Mouse (Mus musculus) limb, embryonic 15.5 days (tissue): ENCODE measurements around the gene Lao1. TPM values are rescaled to one million over a fixed set of nuclear protein-coding genes. Genes with fewer than 3 reads are reported as not detected.
A peak's percentile ranks its signal among the peaks of the same experiment; 100 is the strongest.

Experiments
- ATAC-seq: fragments of 200-750 bp; cut with Nextera tagmentation; 2 replicates; pipeline ENCODE4 v1.8.0; 2017; ENCODE audit warnings: low read depth, moderate TSS enrichment; ENCODE audit not compliant: insufficient number of reproducible peaks, low FRiP score, low TSS enrichment
- H3K27ac ChIP-seq: fragments of 300-500 bp; sonication (generic); 2 replicates; pipeline ENCODE4 v1.5.1; 2015; ENCODE audit warnings: moderate library complexity, mild to moderate bottlenecking, inconsistent platforms
- H3K27me3 ChIP-seq: fragments of 300-500 bp; sonication (generic); 2 replicates; pipeline ENCODE4 v1.6.1; 2015; ENCODE audit warnings: inconsistent platforms
- H3K36me3 ChIP-seq: fragments of 300-500 bp; sonication (generic); 2 replicates; pipeline ENCODE4 v1.6.1; 2015; ENCODE audit warnings: inconsistent platforms
- H3K4me1 ChIP-seq: fragments of 300-500 bp; sonication (generic); 2 replicates; pipeline ENCODE4 v1.6.1; 2015; ENCODE audit warnings: inconsistent platforms
- H3K4me2 ChIP-seq: fragments of 300-500 bp; sonication (generic); 2 replicates; pipeline ENCODE4 v1.6.1; 2015; ENCODE audit warnings: mild to moderate bottlenecking, inconsistent platforms
- H3K4me3 ChIP-seq: fragments of 300-500 bp; sonication (generic); 2 replicates; pipeline ENCODE4 v1.5.1; 2015; ENCODE audit warnings: mild to moderate bottlenecking, inconsistent platforms
- H3K9ac ChIP-seq: fragments of 300-500 bp; sonication (generic); 2 replicates; pipeline ENCODE4 v1.6.1; 2015; ENCODE audit warnings: inconsistent platforms
- H3K9me3 ChIP-seq: fragments of 300-500 bp; sonication (generic); 2 replicates; pipeline ENCODE4 v1.6.1; 2016; ENCODE audit warnings: inconsistent platforms
- WGBS: fragments of 180-500 bp; shearing (Covaris S2); methylation state at CpG from one replicate; pipeline ENCODE4 v1.1.7; 2015; 5-methylcytosine and 5-hydroxymethylcytosine counted together
- polyA plus RNA-seq: library from polyadenylated mRNA; unstranded; fragments of >200 nt; fragmentation: Nextera tagmentation; extraction: Ambion mirVana; gene quantifications from 2 replicates; pipeline ENCODE4 v1.2.1, GENCODE M21; 2015

Gene Lao1
- polyA plus RNA-seq, 1 experiment from 2014 or later: not detected

DNA sequence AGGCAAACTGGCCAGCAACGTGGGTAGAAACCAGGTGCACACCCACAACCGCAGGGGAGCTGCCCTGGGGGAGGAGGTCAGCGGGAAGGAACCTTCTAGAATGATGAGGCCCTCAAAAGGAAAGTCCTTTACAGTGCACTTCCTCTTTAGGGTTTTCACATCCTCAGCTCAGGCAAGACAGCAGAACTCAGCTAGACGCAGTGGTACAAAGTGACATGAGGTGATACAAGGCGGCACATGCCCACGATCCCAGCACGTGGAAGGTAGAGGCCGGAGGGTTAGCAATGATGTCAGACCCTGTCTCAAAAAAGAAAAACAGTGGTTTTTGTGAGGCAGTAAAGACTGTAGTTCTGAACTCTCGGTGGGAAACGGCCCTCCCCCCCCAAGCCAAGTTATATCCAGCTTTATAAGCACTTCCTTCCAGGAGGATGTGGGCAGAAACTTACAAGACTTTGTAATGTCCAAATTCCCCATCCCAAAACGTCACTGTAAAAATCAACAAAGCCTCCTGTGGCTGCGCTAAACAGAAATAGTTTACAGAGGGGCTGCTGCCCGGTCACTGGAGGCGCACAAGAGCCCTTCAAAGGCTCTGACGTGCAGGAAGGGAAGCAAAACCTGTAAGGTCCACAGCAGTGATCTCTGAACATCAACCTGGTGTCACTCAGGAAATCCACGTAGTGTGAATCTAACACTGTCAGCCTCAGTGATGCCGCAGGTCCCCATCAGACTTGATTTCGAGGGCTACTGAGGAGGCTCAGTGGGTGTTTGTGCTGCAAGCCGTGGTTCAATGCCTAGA is 38.5 kb downstream of the Lao1 start:
- no peak for ATAC-seq
- 51% methylated on average over 19 of the region's 19 CpGs for WGBS

GRCm38 (mm10) chr4:119001696-119002095 is 40.3 kb downstream of the Lao1 start:
- no peak for ATAC-seq
- no peaks in the 10 kb centered on the region for H3K9me3 ChIP-seq
- H3K9ac ChIP-seq: no peak overlapping the region
- H3K4me3 ChIP-seq: no peak overlapping the region
- peaks cover 6% of the 10 kb centered on the region; the same call in 1 of the 2 replicates for H3K4me1 ChIP-seq
- no peak overlapping the region for H3K4me2 ChIP-seq
- WGBS: 50% methylated on average over 10 of the region's 10 CpGs
- no peaks in the 10 kb centered on the region for H3K36me3 ChIP-seq
- no peaks in the 10 kb centered on the region for H3K27me3 ChIP-seq
- H3K27ac ChIP-seq: no peak overlapping the region

More for the DNA sequence above, 38.5 kb downstream of the Lao1 start:
- Histone ChIP-seq H3K36me3 (no peaks in the 10 kb centered on the region), H3K27me3 (no peaks in the 10 kb centered on the region), H3K9ac (no peak overlapping the region), H3K4me3 (no peak overlapping the region), H3K4me2 (no peak overlapping the region), H3K9me3 (no peaks in the 10 kb centered on the region), H3K4me1 (peaks cover 5% of the 10 kb centered on the region; the same call in 1 of the 2 replicates), H3K27ac (no peak overlapping the region)

DNA sequence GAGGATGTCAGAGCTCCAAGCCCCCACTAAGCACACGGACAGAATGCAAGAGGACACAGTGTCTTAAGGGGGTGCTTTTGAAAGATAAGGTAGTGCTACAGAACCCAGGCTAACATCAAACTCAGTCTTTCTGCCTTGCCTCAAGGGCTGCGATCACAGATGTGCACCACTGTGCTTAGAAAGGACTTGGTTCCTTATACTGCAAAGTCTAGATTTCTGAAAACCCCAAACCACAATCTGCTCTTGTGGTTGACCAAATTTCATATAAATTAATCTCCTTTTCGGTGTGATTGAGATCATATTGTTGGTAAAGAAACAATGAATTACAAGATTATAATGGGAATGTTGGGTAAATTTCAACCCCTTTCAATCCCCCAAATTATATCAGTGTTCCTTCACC is 41.1 kb downstream of the Lao1 start:
- Histone ChIP-seq H3K27ac (no peak overlapping the region), H3K27me3 (no peaks in the 10 kb centered on the region), H3K4me1 (peaks cover 6% of the 10 kb centered on the region; the same call in 1 of the 2 replicates), H3K4me2 (no peak overlapping the region), H3K9me3 (no peaks in the 10 kb centered on the region), H3K4me3 (no peak overlapping the region), H3K9ac (no peak overlapping the region), H3K36me3 (no peaks in the 10 kb centered on the region)
- 68% methylated on average over 3 of the region's 3 CpGs for WGBS
- no peak for ATAC-seq

- 65% methylated on average over 3 of the region's 3 CpGs for WGBS
- no peak overlapping the region for H3K4me3 ChIP-seq
- H3K27me3 ChIP-seq: no peaks in the 10 kb centered on the region
- ATAC-seq: no peak
- no peaks in the 10 kb centered on the region for H3K36me3 ChIP-seq
- H3K4me1 ChIP-seq: peaks cover 14% of the 10 kb centered on the region
- no peaks in the 10 kb centered on the region for H3K9me3 ChIP-seq
- no peak overlapping the region for H3K9ac ChIP-seq
- H3K27ac ChIP-seq: no peak overlapping the region
- H3K4me2 ChIP-seq: no peak overlapping the region
These were observed 42.8 kb downstream of the Lao1 start for GRCm38 (mm10) chr4:119004178-119004577.

DNA sequence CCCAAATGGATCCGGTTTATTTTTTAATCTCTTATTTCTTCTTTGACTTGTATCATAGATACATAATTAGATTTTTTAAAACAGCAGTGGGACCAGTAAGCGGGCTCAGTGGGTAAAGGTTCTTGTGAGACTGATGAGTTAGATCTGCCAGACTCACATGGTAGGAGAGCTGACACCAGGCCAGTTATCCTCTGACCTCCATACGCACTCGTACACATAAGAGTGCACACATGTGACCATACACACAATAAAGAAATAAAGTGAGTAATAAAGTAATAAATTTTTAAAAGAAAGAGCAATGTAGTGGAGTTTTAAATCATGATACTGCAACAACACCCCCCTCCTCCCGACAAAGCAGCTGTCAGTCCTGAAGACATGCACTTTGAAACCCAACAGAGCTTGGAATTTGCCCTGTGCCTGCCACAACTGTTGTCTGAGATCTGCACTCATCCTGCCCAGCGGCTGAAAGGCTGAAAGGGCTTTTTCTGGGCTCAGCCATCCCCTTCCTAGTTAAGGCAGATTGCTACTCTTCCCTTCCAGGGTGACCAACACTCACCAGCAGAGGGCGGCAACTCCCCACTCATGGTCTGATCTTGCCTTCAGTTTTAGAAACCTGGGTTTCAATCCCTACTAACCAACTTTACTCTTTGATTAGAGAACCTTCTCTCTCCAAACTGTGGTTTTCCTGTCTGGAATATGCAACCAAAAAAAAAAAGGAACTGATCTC is 43.4 kb downstream of the Lao1 start:
- Histone ChIP-seq H3K27ac (no peak overlapping the region), H3K4me3 (no peak overlapping the region), H3K9me3 (no peaks in the 10 kb centered on the region), H3K4me1 (peaks cover 11% of the 10 kb centered on the region), H3K9ac (no peak overlapping the region), H3K36me3 (no peaks in the 10 kb centered on the region), H3K27me3 (no peaks in the 10 kb centered on the region), H3K4me2 (no peak overlapping the region)
- WGBS: 41% methylated on average over 7 of the region's 7 CpGs
- ATAC-seq: no peak

DNA sequence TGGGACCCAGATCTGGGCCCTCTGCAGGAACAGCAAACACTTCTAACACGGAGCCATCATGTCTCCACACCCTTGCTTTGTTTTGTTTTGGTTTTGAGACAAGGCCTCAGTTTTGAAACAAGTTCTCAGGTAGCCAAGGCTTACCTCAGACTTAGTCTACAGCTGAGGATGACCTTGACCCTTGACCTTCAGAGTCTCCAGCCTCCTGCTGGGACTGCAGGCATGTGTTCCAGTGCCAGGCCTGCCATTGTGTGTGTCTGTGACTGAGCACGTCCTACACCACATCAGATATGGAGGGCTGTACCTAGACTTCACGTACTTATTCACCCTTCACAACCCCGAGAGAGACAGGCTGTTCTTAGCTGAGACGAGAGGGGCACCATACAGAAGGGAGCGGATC is 46.2 kb downstream of the Lao1 start:
- no peaks in the 10 kb centered on the region for H3K27me3 ChIP-seq
- H3K9me3 ChIP-seq: no peaks in the 10 kb centered on the region
- H3K27ac ChIP-seq: no peak overlapping the region
- no peaks in the 10 kb centered on the region for H3K36me3 ChIP-seq
- H3K4me2 ChIP-seq: no peak overlapping the region
- no peak overlapping the region for H3K9ac ChIP-seq
- H3K4me1 ChIP-seq: peaks cover 27% of the 10 kb centered on the region
- no peak for ATAC-seq
- WGBS: 84% methylated on average over 6 of the region's 6 CpGs
- no peak overlapping the region for H3K4me3 ChIP-seq

DNA sequence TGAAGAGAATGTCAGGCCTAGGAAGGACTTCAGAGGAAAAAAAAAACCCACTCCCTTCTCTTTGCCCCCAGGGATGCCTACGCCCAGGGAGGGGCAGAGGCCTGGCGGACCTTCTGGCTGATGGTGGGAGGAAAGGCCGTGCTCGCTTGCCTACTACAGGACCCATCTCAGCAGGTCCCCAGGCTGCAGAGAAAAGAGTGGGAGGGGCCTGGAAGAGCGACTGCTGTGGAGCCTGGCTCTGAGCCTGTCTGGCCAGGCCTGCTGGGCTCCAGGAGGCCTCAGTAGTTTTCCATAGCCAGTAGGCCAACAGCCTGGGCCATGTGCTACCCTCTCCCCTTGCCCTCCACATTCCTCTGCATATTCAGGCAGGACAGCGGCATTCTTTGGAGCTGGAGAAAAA is 47.1 kb downstream of the Lao1 start:
- Histone ChIP-seq H3K36me3 (no peaks in the 10 kb centered on the region), H3K9me3 (no peaks in the 10 kb centered on the region), H3K27ac (no peak overlapping the region), H3K4me1 (peaks cover 27% of the 10 kb centered on the region), H3K9ac (no peak overlapping the region), H3K27me3 (no peaks in the 10 kb centered on the region), H3K4me3 (no peak overlapping the region), H3K4me2 (no peak overlapping the region)
- ATAC-seq: no peak
- 30% methylated on average over 6 of the region's 6 CpGs for WGBS

DNA sequence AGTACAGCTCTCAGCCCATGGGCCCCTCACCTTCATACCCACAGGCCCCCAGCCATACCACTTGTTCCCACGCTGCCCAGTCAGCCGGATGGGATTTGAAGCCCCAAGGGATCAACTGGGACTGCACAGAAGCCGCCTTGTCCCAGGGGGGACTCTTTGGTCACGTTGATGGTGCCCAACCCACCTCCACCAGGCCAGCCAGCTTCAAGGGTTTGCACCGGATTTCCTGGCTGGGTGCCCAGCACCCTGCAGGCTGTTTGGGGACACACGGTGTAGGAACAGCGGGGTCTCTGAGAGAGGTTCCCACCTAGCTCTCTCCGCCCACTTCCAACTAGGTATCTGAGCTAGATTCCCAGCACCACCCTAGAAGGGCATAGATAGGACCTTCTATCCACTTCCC is 48.4 kb downstream of the Lao1 start:
- H3K27ac ChIP-seq: no peak overlapping the region
- no peak overlapping the region for H3K4me3 ChIP-seq
- H3K36me3 ChIP-seq: no peaks in the 10 kb centered on the region
- no peak for ATAC-seq
- H3K4me2 ChIP-seq: no peak overlapping the region
- no peak overlapping the region for H3K9ac ChIP-seq
- H3K4me1 ChIP-seq: peaks cover 26% of the 10 kb centered on the region
- WGBS: 68% methylated on average over 8 of the region's 8 CpGs
- no peaks in the 10 kb centered on the region for H3K9me3 ChIP-seq
- H3K27me3 ChIP-seq: no peaks in the 10 kb centered on the region

- H3K9ac ChIP-seq: no peak overlapping the region
- no peak for ATAC-seq
- 56% methylated on average over 10 of the region's 10 CpGs for WGBS
These were observed 49.8 kb downstream of the Lao1 start for GRCm38 (mm10) chr4:119011050-119011680.

GRCm38 (mm10) chr4:119013031-119013430 is 51.7 kb downstream of the Lao1 start:
- ATAC-seq: no peak
- WGBS: 86% methylated on average over 5 of the region's 5 CpGs
- H3K27ac ChIP-seq: no peak overlapping the region
- H3K27me3 ChIP-seq: no peaks in the 10 kb centered on the region
- H3K9me3 ChIP-seq: no peaks in the 10 kb centered on the region
- H3K4me2 ChIP-seq: no peak overlapping the region
- H3K4me3 ChIP-seq: no peak overlapping the region
- H3K9ac ChIP-seq: no peak overlapping the region
- peaks cover 25% of the 10 kb centered on the region for H3K4me1 ChIP-seq
- no peaks in the 10 kb centered on the region for H3K36me3 ChIP-seq

More at GRCm38 (mm10) chr4:119011050-119011680, 49.8 kb downstream of the Lao1 start:
- Histone ChIP-seq H3K4me3 (no peak overlapping the region), H3K4me1 (peaks cover 25% of the 10 kb centered on the region), H3K4me2 (no peak overlapping the region), H3K27me3 (no peaks in the 10 kb centered on the region), H3K9me3 (no peaks in the 10 kb centered on the region), H3K36me3 (no peaks in the 10 kb centered on the region), H3K27ac (peak overlapping the region; percentile 50)

DNA sequence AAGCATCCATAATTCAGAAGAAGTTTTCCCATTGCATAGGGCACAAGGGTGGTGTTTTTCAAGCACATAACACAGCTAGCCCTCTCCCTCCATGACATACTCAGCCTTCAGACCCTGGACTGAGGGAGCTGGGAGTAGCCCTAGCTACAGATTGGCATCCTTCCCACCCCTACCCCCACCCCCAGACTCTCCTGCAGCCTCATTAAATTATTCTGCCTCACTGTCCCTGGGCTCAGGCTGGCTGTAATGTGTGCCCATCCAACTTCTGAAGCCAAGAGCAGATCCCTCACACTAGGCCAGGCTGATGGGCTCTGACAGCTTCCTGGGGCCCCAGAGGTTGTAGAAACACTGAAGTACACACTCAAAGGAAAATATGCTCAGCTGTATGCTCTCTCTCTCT is 53.6 kb downstream of the Lao1 start:
- Histone ChIP-seq H3K9me3 (no peaks in the 10 kb centered on the region), H3K4me3 (no peak overlapping the region), H3K36me3 (no peaks in the 10 kb centered on the region), H3K4me2 (no peak overlapping the region), H3K27ac (no peak overlapping the region), H3K9ac (no peak overlapping the region), H3K4me1 (peaks cover 28% of the 10 kb centered on the region), H3K27me3 (no peaks in the 10 kb centered on the region)
- ATAC-seq: no peak

GRCm38 (mm10) chr4:119015557-119015956 is 54.2 kb downstream of the Lao1 start:
- Histone ChIP-seq H3K9ac (no peak overlapping the region), H3K9me3 (no peaks in the 10 kb centered on the region), H3K36me3 (no peaks in the 10 kb centered on the region), H3K27me3 (no peaks in the 10 kb centered on the region), H3K4me2 (no peak overlapping the region), H3K4me3 (no peak overlapping the region), H3K27ac (no peak overlapping the region), H3K4me1 (peaks cover 22% of the 10 kb centered on the region)
- 66% methylated on average over 6 of the region's 6 CpGs for WGBS
- ATAC-seq: no peak
